Mouse (Mus musculus) embryonic fibroblast, embryonic 13.5 days (primary cell): ENCODE results near the gene Mpv17. TPM values are rescaled to one million over a fixed set of nuclear protein-coding genes. Genes with fewer than 3 reads are reported as not detected.

ENCODE experiments used
- H3K27ac ChIP-seq: 2 replicates; pipeline ENCODE4 v1.5.1; 2012; ENCODE audit warnings: low read length, control low read depth, inconsistent platforms; ENCODE audit not compliant: insufficient read depth
- H3K4me1 ChIP-seq: 2 replicates; pipeline ENCODE4 v1.6.1; 2011; ENCODE audit warnings: low read length; ENCODE audit not compliant: control insufficient read depth, insufficient read depth
- H3K4me3 ChIP-seq: 2 replicates; pipeline ENCODE4 v1.5.1; 2011; ENCODE audit warnings: mild to moderate bottlenecking, control low read depth, low read length; ENCODE audit not compliant: insufficient read depth
- CTCF ChIP-seq: IDR thresholded peaks from 2 replicates; pipeline ENCODE4 v1.5.1; 2011; ENCODE audit warnings: mild to moderate bottlenecking, control low read depth, low read length, moderate library complexity, borderline replicate concordance; ENCODE audit not compliant: insufficient read depth
- POLR2A ChIP-seq: IDR thresholded peaks from 2 replicates; pipeline ENCODE4 v1.6.1; 2011; ENCODE audit warnings: low read depth, mild to moderate bottlenecking, control low read depth, low read length, moderate library complexity
- polyA plus RNA-seq: library from polyadenylated mRNA; stranded (reverse); fragments of >200 nt; gene quantifications from 2 replicates; pipeline ENCODE4 v1.2.4, GENCODE M21; 2011; ENCODE audit warnings: low read depth; ENCODE audit not compliant: missing spikeins, insufficient read length

Mpv17 gene
- polyA plus RNA-seq, 1 experiment = 54.0 TPM

- H3K27ac ChIP-seq = no peak overlapping the region
- TF ChIP-seq POLR2A (no peak), CTCF (no peak)
- no peaks in the 10 kb centered on the region for H3K4me1 ChIP-seq
- no peak overlapping the region for H3K4me3 ChIP-seq
Observed at GRCm38 (mm10) chr5:31183678-31184077, 29.6 kb upstream of the Mpv17 start.

GRCm38 (mm10) chr5:31181183-31181770, 27.2 kb upstream of the Mpv17 start:
- no peak overlapping the region for H3K4me3 ChIP-seq
- H3K27ac ChIP-seq = no peak overlapping the region

GRCm38 (mm10) chr5:31179766-31180630, 25.9 kb upstream of the Mpv17 start, which contains the start of the genes Gm29609 and Gtf3c2:
Gm29609 (minus strand) TSS chr5:31179911.
Gtf3c2 (minus strand) TSS chr5:31180144.
- peak within 1 kb of the TSS; percentile 96 for H3K4me3 ChIP-seq
- H3K27ac ChIP-seq = peak within 1 kb of the TSS; percentile 96
- no peaks in the 10 kb centered on the region for H3K4me1 ChIP-seq
- TF ChIP-seq POLR2A = peak; percentile 78
- TF ChIP-seq CTCF = no peak

More at GRCm38 (mm10) chr5:31181183-31181770, 27.2 kb upstream of the Mpv17 start:
- TF ChIP-seq POLR2A (peak; percentile 26; the same call in 1 of the 2 replicates), CTCF (no peak)
- no peaks in the 10 kb centered on the region for H3K4me1 ChIP-seq

GRCm38 (mm10) chr5:31179301-31179765, 25.3 kb upstream of the Mpv17 start:
- TF ChIP-seq CTCF = no peak
- 0 out of 2 replicates have a peak, but pooled peaks have one; percentile 33 for TF ChIP-seq POLR2A
- Histone ChIP-seq H3K4me1 (no peaks in the 10 kb centered on the region), H3K27ac (peak overlapping the region; percentile 96), H3K4me3 (peak overlapping the region; percentile 96)

- TF ChIP-seq CTCF = no peak
- TF ChIP-seq POLR2A = no peak
- H3K4me1 ChIP-seq = no peaks in the 10 kb centered on the region
- no peak overlapping the region for H3K4me3 ChIP-seq
- H3K27ac ChIP-seq = no peak overlapping the region
Observed at GRCm38 (mm10) chr5:31168630-31169029, 14.6 kb upstream of the Mpv17 start.

- TF ChIP-seq POLR2A (no peak), CTCF (no peak)
- Histone ChIP-seq H3K27ac (no peak overlapping the region), H3K4me3 (no peak overlapping the region), H3K4me1 (no peaks in the 10 kb centered on the region)
Observed at GRCm38 (mm10) chr5:31164878-31165277, 10.8 kb upstream of the Mpv17 start.

GRCm38 (mm10) chr5:31162462-31162861, 8.4 kb upstream of the Mpv17 start:
- Histone ChIP-seq H3K27ac (no peak overlapping the region), H3K4me3 (no peak overlapping the region), H3K4me1 (no peaks in the 10 kb centered on the region)
- no peak for TF ChIP-seq CTCF
- TF ChIP-seq POLR2A = no peak

GRCm38 (mm10) chr5:31153516-31154151, 417 bp downstream of the Mpv17 start:
- no peak for TF ChIP-seq CTCF
- TF ChIP-seq POLR2A = no peak
- no peak overlapping the region for H3K27ac ChIP-seq

GRCm38 (mm10) chr5:31151746-31152145, 2.3 kb downstream of the Mpv17 start:
- no peak overlapping the region for H3K27ac ChIP-seq
- peaks cover 4% of the 10 kb centered on the region for H3K4me1 ChIP-seq
- no peak overlapping the region for H3K4me3 ChIP-seq
- TF ChIP-seq CTCF = no peak
- no peak for TF ChIP-seq POLR2A

More at GRCm38 (mm10) chr5:31153516-31154151, 417 bp downstream of the Mpv17 start:
- peaks cover 4% of the 10 kb centered on the region for H3K4me1 ChIP-seq
- H3K4me3 ChIP-seq = peak overlapping the region; percentile 59
